In genomic region chr15:7463444-7464350, GRCm38 (mm10) we compare ENCODE assay signal across 24 mouse cellular contexts.
DNase-seq lines count a peak whose midpoint lies in the region; ATAC-seq lines count a peak whose summit lies in the region.
"Had no signal": no experiment of that assay in that cellular context is flagged by ENCODE, and none has a peak within 500 bp of the region (broad histone marks: within the 10 kb centered on the region; RNA-seq: fewer than 3 reads in every experiment).

No protein-coding gene starts in this region.

- H3K27me3 ChIP-seq in kidney, embryonic 14.5 days (ENCODE audit: control insufficient read depth, insufficient read depth, low read length) = no peaks in the 10 kb centered on the region

- no peak overlapping the region for H3K4me3 ChIP-seq in kidney, embryonic 14.5 days (ENCODE audit: low read length)
- H3K4me3 ChIP-seq: erythroblast, embryonic 14.5 days; hindbrain, embryonic 10.5 days had no signal

- no peak for DNase-seq in kidney, adult 18-20 months
- DNase-seq in ovary, postnatal 36 days (ENCODE audit: low spot score) = peak; percentile 45
- no peak for DNase-seq in ovary, postnatal 14 days (ENCODE audit: low spot score)
- peak; percentile 44 for DNase-seq in thymus, postnatal 25 days
- DNase-seq in layer of hippocampus, adult 9-10 months (ENCODE audit: low spot score) = no peak
- no peak for DNase-seq in adrenal gland, postnatal 25 days
- DNase-seq: adrenal gland, postnatal 14 days; cerebellum, adult 18-20 months; cerebellum, postnatal 10 days; heart, postnatal 14 days; kidney, adult 2 months; layer of hippocampus, adult 9-11 months; liver; lung, adult 2 months; lung, postnatal 10 days; midbrain, embryonic 14.5 days; right cerebral cortex, postnatal 4 days had no signal

- WGBS in kidney, embryonic 14.5 days = 27% methylated on average over 15 of the region's 15 CpGs

- H3K4me2 ChIP-seq in kidney, embryonic 14.5 days (replicated peaks; ENCODE audit: low read depth, low read length) = no peak overlapping the region

- peak; percentile 69 for ATAC-seq in kidney, embryonic 14.5 days (ENCODE audit: low FRiP score, low TSS enrichment)
- ATAC-seq: forebrain, embryonic 16.5 days; hindbrain, embryonic 16.5 days had no signal

- peak overlapping the region; percentile 52; the same call in 1 of the 2 replicates for H3K27ac ChIP-seq in kidney, embryonic 14.5 days (ENCODE audit: low read depth, low read length)
- H3K27ac ChIP-seq: hindbrain, embryonic 10.5 days; liver, embryonic 14.5 days; macrophage had no signal

- H3K4me1 ChIP-seq in kidney, embryonic 14.5 days (ENCODE audit: control insufficient read depth, insufficient read depth, low read length) = 0 out of 2 replicates have a peak, but pooled peaks cover 4% of the 10 kb centered on the region
- H3K4me1 ChIP-seq: hindbrain, embryonic 10.5 days had no signal

- no peak overlapping the region; the same call in 1 of the 2 replicates for H3K9ac ChIP-seq in kidney, embryonic 14.5 days (ENCODE audit: low read depth, low read length)
- H3K9ac ChIP-seq: liver, embryonic 14.5 days had no signal

- no peaks in the 10 kb centered on the region for H3K9me3 ChIP-seq in kidney, embryonic 14.5 days (ENCODE audit: control insufficient read depth, low read length)
- H3K9me3 ChIP-seq: hindbrain, embryonic 10.5 days had no signal

- no peaks in the 10 kb centered on the region for H3K36me3 ChIP-seq in kidney, embryonic 14.5 days (ENCODE audit: control insufficient read depth, insufficient read depth, low read length)
- H3K36me3 ChIP-seq: hindbrain, embryonic 10.5 days had no signal

Comparison
In these comparisons a context has a peak if more than half of its experiments do, and no peak if none do; other contexts are left out.
1. DNase-seq: peak in ovary, postnatal 36 days (single experiment) and thymus, postnatal 25 days (single experiment); none in kidney, adult 18-20 months (single experiment), ovary, postnatal 14 days (single experiment), layer of hippocampus, adult 9-10 months (single experiment) and adrenal gland, postnatal 25 days (single experiment).